Mouse (Mus musculus): ENCODE measurements around the gene Fam189a2. TPM values are rescaled to one million over a fixed set of nuclear protein-coding genes. Genes with fewer than 3 reads are reported as not detected.

Gene Fam189a2
- total RNA-seq, 4 experiments from 2014 or later = 7.4 to 11.4 (median 10.4) TPM

DNA sequence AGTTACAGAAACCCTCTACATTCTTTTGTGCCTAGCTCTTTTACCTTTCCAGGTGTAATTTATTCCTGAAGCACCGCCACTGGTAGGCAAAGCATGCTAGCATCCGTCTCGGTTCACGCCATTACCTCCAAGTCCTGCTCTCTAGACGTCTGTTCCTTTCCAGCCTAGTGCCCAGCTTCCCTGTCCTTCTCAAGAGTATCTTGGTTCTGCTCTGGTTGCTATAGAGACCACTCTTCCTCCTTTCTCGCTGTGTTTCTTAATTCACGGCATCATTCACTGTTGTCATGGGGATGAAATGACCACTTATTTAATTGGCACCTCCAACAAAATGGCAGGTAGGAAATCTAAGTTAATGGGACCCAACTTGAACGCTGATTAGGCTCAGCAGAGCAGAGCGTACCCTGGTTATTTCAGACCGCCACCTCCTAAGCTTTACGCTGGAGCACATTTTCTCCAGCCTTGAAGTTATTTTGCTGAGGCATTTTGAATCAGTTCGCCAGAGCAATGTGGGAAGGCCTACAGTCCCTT, 89.3 kb downstream of the Fam189a2 start:
- DNase-seq (ENCODE audit: low spot score in 2 of 2) = no peak

DNA sequence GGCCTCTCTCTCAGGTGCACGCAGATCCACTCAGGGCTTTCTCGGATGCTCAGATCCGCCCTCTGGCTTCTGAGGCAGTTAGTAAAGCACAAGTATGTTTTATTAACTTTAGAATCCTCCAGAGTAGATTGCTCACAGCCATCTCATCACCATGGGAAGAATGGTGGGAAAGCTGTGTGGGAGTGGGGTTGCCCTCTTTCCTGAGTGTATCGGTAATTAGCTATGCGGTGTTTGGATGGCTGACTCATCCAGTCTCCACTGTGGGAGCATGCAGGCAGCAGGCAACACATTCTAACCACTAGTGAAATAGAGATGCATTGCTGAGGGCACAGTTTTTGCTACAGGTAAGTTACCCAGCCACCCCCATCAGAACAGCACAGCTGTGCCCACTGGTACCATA, 100.0 kb downstream of the Fam189a2 start:
- no peak for DNase-seq (ENCODE audit: low spot score in 2 of 2)

- no peak for DNase-seq (ENCODE audit: low spot score in 2 of 2)
Observed at GRCm38 (mm10) chr19:23925541-23925940, 105.3 kb downstream of the Fam189a2 start.

- no peak for DNase-seq (ENCODE audit: low spot score in 2 of 2)
Observed at GRCm38 (mm10) chr19:23924791-23925190, 106.0 kb downstream of the Fam189a2 start.

DNA sequence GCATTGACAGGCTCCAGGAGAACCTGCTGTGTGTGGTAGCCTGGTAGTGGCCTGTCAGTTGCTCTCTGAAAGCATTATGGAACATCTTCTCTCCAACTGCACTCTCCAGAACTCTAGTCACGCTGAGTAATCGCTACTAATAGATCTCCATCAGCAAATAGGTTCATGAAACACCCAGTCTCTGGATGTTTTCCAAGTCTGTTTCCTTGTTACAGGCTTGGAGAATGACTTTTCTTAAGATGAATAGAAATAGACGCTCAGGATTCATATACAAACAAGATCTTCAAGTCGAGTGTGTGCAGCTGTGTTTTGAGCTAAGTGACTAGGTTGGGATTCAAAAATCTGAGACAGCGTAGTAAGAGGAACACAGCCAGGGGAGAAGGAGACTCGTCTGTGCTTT, 106.8 kb downstream of the Fam189a2 start:
- no peak for DNase-seq (ENCODE audit: low spot score in 2 of 2)

Other genes with a start within 250 kb of the Fam189a2 start
- gene Tjp2, start 194.0 kb upstream of the Fam189a2 start, total RNA-seq (2022) = 10 to 100 TPM; 17.7 to 25.5 (median 23.1) TPM
- gene Fxn, start 249.6 kb upstream of the Fam189a2 start, total RNA-seq (2022) = 1 to 10 TPM; 7.4 to 9.5 (median 8.6) TPM

All from layer of hippocampus, adult 8-10 months (tissue).